Mouse (Mus musculus) ES-E14 (cell line): ENCODE measurements around the gene Pak4. TPM values are rescaled to one million over a fixed set of nuclear protein-coding genes. Genes with fewer than 3 reads are reported as not detected.

Source experiments
- DNase-seq: peaks from one replicate; pipeline ENCODE4 v3.0.0-alpha.2; 2013; ENCODE audit warnings: low read depth, low spot score
- H3K27ac ChIP-seq: 2 replicates; pipeline ENCODE4 v1.5.1; 2012; ENCODE audit warnings: low read depth, mild to moderate bottlenecking, low read length, moderate library complexity, mixed read lengths; ENCODE audit not compliant: poor library complexity, insufficient read depth, severe bottlenecking
- H3K36me3 ChIP-seq: 2 replicates; pipeline ENCODE4 v1.6.1; 2012; ENCODE audit warnings: mild to moderate bottlenecking, low read length, moderate library complexity, mixed read lengths; ENCODE audit not compliant: control insufficient read depth, poor library complexity, insufficient read depth, severe bottlenecking
- H3K4me1 ChIP-seq, 2 experiments: fragments of 150-350 bp in 1 of 2; sonication (generic) in 1 of 2; 2 replicates each; pipeline ENCODE4 v1.6.1; 2012; ENCODE audit warnings: low read length in 2 of 2, mild to moderate bottlenecking in 1 of 2, mixed read lengths in 1 of 2; ENCODE audit not compliant: control insufficient read depth in 2 of 2, insufficient read depth in 2 of 2, poor library complexity in 1 of 2
- H3K4me3 ChIP-seq, 2 experiments: fragments of 150-350 bp in 1 of 2; sonication (generic) in 1 of 2; 2 replicates each; pipeline ENCODE4 v1.5.1; 2012; ENCODE audit warnings: low read length in 2 of 2, low read depth in 1 of 2, mild to moderate bottlenecking in 1 of 2, mixed read lengths in 1 of 2; ENCODE audit not compliant: insufficient read depth in 1 of 2, poor library complexity in 1 of 2, severe bottlenecking in 1 of 2
- H3K9ac ChIP-seq: 2 replicates; pipeline ENCODE4 v1.6.1; 2012; ENCODE audit warnings: low read depth, mild to moderate bottlenecking, low read length, mixed read lengths; ENCODE audit not compliant: poor library complexity, insufficient read depth, severe bottlenecking
- H3K9me3 ChIP-seq: fragments of 150-350 bp; sonication (generic); 2 replicates; pipeline ENCODE4 v1.6.1; 2012; ENCODE audit warnings: low read depth, mild to moderate bottlenecking, low read length; ENCODE audit not compliant: control insufficient read depth, insufficient read depth
- CHD2 ChIP-seq: IDR thresholded peaks from 2 replicates; pipeline ENCODE4 v1.6.1; 2014; ENCODE audit warnings: mild to moderate bottlenecking, low read depth, low read length, inconsistent platforms
- HCFC1 ChIP-seq: IDR thresholded peaks from 2 replicates; pipeline ENCODE4 v1.6.1; 2012; ENCODE audit warnings: low read length, inconsistent platforms, borderline replicate concordance; ENCODE audit not compliant: insufficient read depth
- MAFK ChIP-seq: IDR thresholded peaks from 2 replicates; pipeline ENCODE4 v1.6.1; 2014; ENCODE audit warnings: mild to moderate bottlenecking, low read depth, low read length, inconsistent platforms; ENCODE audit not compliant: insufficient read depth
- ZC3H11A ChIP-seq: IDR thresholded peaks from 2 replicates; pipeline ENCODE4 v1.6.1; 2012; ENCODE audit warnings: low read depth, mild to moderate bottlenecking, inconsistent platforms, low read length, borderline replicate concordance
- ZNF384 ChIP-seq: IDR thresholded peaks from 2 replicates; pipeline ENCODE4 v1.6.1; 2012; ENCODE audit warnings: low read depth, low read length, inconsistent platforms
- in situ Hi-C, 2 experiments: fragments of 600-800 bp; cut with MboI; formaldehyde crosslinking; loops; one replicate each; pipeline ENCODE4 v1.15.1; 2025; ENCODE audit warnings: low sequenced_read_pairs in 2 of 2, inconsistent platforms in 1 of 2; ENCODE audit not compliant: unreplicated experiment in 2 of 2
- total RNA-seq: library from RNA; depleted of rRNA; stranded (reverse); fragments of 300-350 nt; gene quantifications from 2 replicates; pipeline ENCODE4 v1.2.3, GENCODE M21; 2012

Gene Pak4
- total RNA-seq, 1 experiment: 31.9 TPM

DNA sequence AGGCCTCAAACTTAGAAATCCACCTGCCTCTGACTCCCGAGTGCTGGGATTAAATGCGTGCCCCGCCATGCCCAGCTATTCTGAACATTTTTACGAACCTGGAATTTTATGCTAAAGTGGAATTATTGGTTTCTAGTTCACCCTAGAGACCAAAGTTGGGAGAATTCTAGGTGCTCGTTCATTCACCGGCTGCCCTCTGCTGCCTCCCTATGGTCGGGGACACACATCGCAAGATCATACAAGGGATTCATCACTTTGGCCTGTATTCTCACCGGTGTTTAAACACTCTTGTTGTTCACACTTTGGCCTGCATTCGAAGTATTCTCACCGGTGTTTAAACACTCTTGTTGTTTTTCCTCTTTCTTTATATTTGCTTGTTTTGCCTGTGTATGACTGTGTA lies 3.0 kb upstream of the Pak4 start:
- Histone ChIP-seq H3K36me3 (no peaks in the 10 kb centered on the region), H3K9me3 (no peaks in the 10 kb centered on the region), H3K27ac (no peak overlapping the region), H3K9ac (no peak overlapping the region), H3K4me1 (peaks cover 1 to 5% of the 10 kb centered on the region in 2 experiments; a peak in 3 of 4 replicates), H3K4me3 (no peak overlapping the region)
- in situ Hi-C loops: loop anchor here (10.0 kb wide), 2 partner anchors 124 to 166 kb away; partner anchors contain the start of gene Gmfg (in 1 of the 2)
- TF ChIP-seq ZC3H11A (peak; percentile 72; the same call in 1 of the 2 replicates), ZNF384 (no peak)
- DNase-seq: peak; percentile 74

DNA sequence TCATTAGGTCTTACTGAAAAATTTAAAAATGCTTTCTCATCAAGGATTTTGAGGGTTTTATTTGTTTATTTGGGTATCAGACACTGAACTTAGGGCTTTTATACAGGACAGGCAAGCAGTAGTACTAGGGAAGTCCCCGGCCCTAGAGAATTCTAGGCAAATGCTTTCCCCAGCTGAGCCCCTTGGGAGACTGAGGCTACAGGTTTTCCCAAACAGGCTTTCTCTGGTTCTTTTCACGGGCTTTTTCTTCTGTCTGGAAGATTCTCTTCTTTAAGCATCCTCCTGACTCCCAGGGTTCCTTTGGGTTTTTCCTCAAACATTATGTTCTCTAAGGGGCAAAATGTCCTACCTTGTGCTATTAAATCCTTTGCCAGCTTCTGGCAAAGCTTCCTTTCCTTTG lies 966 bp upstream of the Pak4 start:
- Histone ChIP-seq H3K9ac (no peak overlapping the region; the same call in 1 of the 2 replicates), H3K27ac (no peak overlapping the region), H3K4me1 (peaks cover 8 to 19% of the 10 kb centered on the region in 2 experiments; a peak in 3 of 4 replicates), H3K9me3 (no peaks in the 10 kb centered on the region), H3K4me3 (no peak overlapping the region), H3K36me3 (peaks cover 7% of the 10 kb centered on the region; the same call in 1 of the 2 replicates)
- no peak for DNase-seq
- TF ChIP-seq ZC3H11A: no peak
- TF ChIP-seq MAFK: no peak
- TF ChIP-seq HCFC1: no peak
- TF ChIP-seq ZNF384: no peak
- TF ChIP-seq CHD2: no peak
- in situ Hi-C loops: no loop called here

DNA sequence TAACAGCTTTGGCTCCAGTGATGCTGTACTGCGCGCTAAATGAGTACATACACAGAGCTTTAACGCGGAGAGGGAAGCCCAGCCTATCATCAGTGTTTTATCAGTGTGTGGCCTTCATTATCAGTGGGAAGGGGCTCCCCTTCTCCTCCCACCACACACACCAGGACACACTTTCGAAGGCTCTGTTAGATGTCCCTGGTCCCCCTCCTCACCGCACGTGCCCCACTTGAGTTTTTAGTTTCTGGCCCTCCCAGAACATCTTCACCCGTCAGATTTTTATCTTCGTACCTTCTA lies 761 bp downstream of the Pak4 start:
- Histone ChIP-seq H3K4me3 (peak overlapping the region; percentile 78 to 94), H3K27ac (peak overlapping the region; percentile 75), H3K9me3 (no peaks in the 10 kb centered on the region), H3K9ac (peak overlapping the region; percentile 88; the same call in 1 of the 2 replicates), H3K36me3 (peaks cover 7% of the 10 kb centered on the region; the same call in 1 of the 2 replicates), H3K4me1 (peaks cover 21 to 33% of the 10 kb centered on the region in 2 experiments)
- no peak for DNase-seq
- in situ Hi-C loops: no loop called here
- TF ChIP-seq ZNF384: no peak
- no peak for TF ChIP-seq HCFC1
- no peak for TF ChIP-seq MAFK
- no peak for TF ChIP-seq CHD2
- no peak for TF ChIP-seq ZC3H11A

DNA sequence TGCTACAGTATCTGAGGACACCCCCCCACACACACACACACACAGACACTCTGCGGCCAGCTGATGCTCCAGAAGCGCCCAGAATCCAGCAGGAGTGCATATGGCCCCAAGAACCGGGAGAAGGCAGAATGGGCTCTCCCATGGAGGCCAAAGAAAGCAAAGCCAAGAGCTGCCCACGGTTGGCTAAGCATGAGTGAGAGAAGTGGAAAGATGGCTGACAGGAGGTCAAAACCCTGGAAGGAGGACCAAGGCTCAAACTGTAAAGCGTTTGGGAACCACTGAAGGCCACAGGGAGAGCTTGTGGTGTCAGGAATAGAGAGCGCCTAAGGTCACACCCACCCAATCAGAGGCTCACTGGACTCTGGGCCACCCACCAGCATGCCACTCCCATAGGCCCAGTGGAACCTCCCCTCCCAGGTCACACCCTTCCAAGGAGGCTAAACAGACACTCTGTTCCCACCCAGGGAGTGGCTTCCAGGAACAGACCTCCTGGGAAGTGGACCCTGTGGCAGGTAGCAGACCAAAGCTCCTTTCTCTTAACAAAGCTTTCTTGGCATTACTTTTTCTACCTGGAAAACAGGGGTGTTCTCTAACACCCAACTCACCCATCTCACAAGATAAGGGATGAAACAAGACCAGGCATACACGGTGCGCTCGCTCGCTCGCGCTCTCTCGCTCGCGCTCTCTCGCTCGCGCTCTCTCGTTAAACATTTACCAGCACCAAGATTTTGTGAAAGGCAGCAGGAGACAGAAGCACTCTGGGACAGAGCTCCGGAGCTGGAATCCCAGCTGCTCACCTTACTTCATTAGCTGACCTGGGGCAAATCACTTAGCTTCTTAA lies 1.3 kb downstream of the Pak4 start:
- TF ChIP-seq HCFC1: no peak
- TF ChIP-seq MAFK: no peak
- no peak for TF ChIP-seq ZC3H11A
- TF ChIP-seq CHD2: no peak
- TF ChIP-seq ZNF384: no peak
- in situ Hi-C loops: no loop called here
- Histone ChIP-seq H3K27ac (peak overlapping the region; percentile 75), H3K4me3 (peak overlapping the region; percentile 78 to 94), H3K9ac (peak overlapping the region; percentile 88; the same call in 1 of the 2 replicates), H3K36me3 (peaks cover 7% of the 10 kb centered on the region; the same call in 1 of the 2 replicates), H3K4me1 (peaks cover 27 to 38% of the 10 kb centered on the region in 2 experiments), H3K9me3 (no peaks in the 10 kb centered on the region)
- DNase-seq: peak; percentile 79
